Mouse (Mus musculus): Measurements from ENCODE around the gene Mlycd. TPM values are rescaled to one million over a fixed set of nuclear protein-coding genes. Genes with fewer than 3 reads are reported as not detected.

Gene Mlycd
- total and polyA plus RNA-seq, 3 experiments, result 4.2 to 12.3 (median 5.1) TPM

DNA sequence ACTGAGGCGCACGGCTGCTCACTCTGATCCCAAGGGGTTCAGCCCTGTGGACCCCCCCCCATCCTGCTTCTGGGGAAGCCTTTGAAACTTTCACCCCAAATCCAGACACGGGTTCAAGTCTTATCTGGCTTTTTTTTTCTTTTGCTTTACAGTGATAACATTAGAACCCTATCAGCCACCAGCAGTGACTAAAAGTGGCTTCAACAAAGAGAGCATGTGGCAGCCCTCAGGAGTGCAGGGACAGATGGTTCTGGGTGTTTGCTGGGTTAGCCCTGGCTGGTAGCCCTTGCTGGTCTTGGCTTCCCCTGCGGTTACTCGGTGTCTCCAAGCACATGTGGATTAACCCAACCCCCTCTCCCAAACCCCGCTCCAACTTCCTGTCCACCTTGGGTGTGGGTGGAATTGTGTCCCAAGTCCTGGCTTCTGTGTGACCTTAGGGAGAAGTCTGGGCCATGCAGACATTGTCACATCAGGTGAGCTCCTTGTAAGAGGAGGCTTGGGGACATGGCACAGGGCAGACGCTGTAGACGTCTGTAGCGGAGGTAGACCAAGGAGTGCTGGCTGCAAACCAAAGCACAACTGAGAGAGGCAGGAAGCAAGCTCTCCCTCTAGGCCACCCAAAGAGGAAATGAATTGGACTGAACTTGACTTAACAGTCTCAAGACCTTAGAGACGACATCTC lies 41.6 kb upstream of the Mlycd start:
- dilution Hi-C loops (cut with MboI; ENCODE audit: extremely low pct_ligation_motif_present, extremely low pct_unique_long_range_greater_than_20kb, low sequenced_read_pairs) (no loop called here), in situ Hi-C loops (cut with MboI; ENCODE audit: low pct_ligation_motif_present, low pct_unique_long_range_greater_than_20kb, low sequenced_read_pairs) (no loop called here)
- Histone ChIP-seq H3K36me3 (replicated peaks in 1 of 2; ENCODE audit: control insufficient read depth in 1 of 2, insufficient read depth in 1 of 2, low read length in 1 of 2) (peaks cover 18 to 35% of the 10 kb centered on the region in 2 experiments), H3K79me2 (replicated peaks; ENCODE audit: control insufficient read depth, extremely low read depth, insufficient read depth, poor library complexity, severe bottlenecking) (no peaks in the 10 kb centered on the region), H3K4me1 (ENCODE audit: control insufficient read depth in 1 of 2, insufficient read depth in 2 of 2) (peaks cover 0 to 5% of the 10 kb centered on the region in 2 experiments; a peak in 1 of 4 replicates), H3K4me2 (ENCODE audit: insufficient read depth, low read depth, poor library complexity, severe bottlenecking) (no peak overlapping the region), H3K27ac (ENCODE audit: insufficient read depth, low read depth) (no peak overlapping the region), H3K27me3 (replicated peaks) (no peaks in the 10 kb centered on the region), H3K9ac (ENCODE audit: insufficient read depth, low read depth) (no peak overlapping the region), H3K9me3 (replicated peaks; ENCODE audit: low read length) (no peaks in the 10 kb centered on the region), H3K4me3 (replicated peaks in 1 of 3; ENCODE audit: low read depth in 2 of 3, low read length in 2 of 3, poor library complexity in 1 of 3) (no peak overlapping the region)
- TF ChIP-seq POLR2AphosphoS2 (IDR thresholded peaks at IDR 0.05; ENCODE audit: low read depth, low read length), result no peak
- no peak for TF ChIP-seq MAX (IDR thresholded peaks at IDR 0.05; ENCODE audit: low read length)
- no peak for TF ChIP-seq MYC (IDR thresholded peaks at IDR 0.05; ENCODE audit: low read depth, low read length)
- no peak for TF ChIP-seq SMC3 (IDR thresholded peaks at IDR 0.05; ENCODE audit: low read depth, low read length)
- TF ChIP-seq ETS1 (conservative IDR thresholded peaks at IDR 0.05; ENCODE audit: low read depth, low read length), result no peak
- no peak for TF ChIP-seq HCFC1 (IDR thresholded peaks at IDR 0.05; ENCODE audit: low read depth, low read length)
- TF ChIP-seq POLR2A (IDR thresholded peaks at IDR 0.05; ENCODE audit: low read depth, low read length), result no peak
- TF ChIP-seq ZMIZ1 (IDR thresholded peaks at IDR 0.05; ENCODE audit: low read depth, low read length), result no peak
- no peak for TF ChIP-seq JUND (conservative IDR thresholded peaks at IDR 0.05; ENCODE audit: low read depth, low read length)
- no peak for TF ChIP-seq USF2 (conservative IDR thresholded peaks at IDR 0.05; ENCODE audit: low read depth, low read length)
- no peak for TF ChIP-seq ZKSCAN1 (IDR thresholded peaks at IDR 0.05; ENCODE audit: borderline replicate concordance, low read depth, low read length)
- no peak for TF ChIP-seq USF1 (IDR thresholded peaks at IDR 0.05; ENCODE audit: low read depth, low read length)
- TF ChIP-seq ZC3H11A (IDR thresholded peaks at IDR 0.05; ENCODE audit: low read depth, low read length), result no peak
- no peak for TF ChIP-seq TCF12 (IDR thresholded peaks at IDR 0.05; ENCODE audit: low read depth, low read length)
- no peak for TF ChIP-seq CHD2 (IDR thresholded peaks at IDR 0.05; ENCODE audit: low read length)
- TF ChIP-seq GABPA (IDR thresholded peaks at IDR 0.05; ENCODE audit: insufficient replicate concordance, low read depth, low read length), result no peak
- TF ChIP-seq CTCF (conservative IDR thresholded peaks at IDR 0.05 in 1 of 2, IDR thresholded peaks at IDR 0.05 in 1 of 2; ENCODE audit: low read depth in 2 of 2, low read length in 2 of 2), result no peak
- no peak for TF ChIP-seq MEF2A (IDR thresholded peaks at IDR 0.05; ENCODE audit: borderline replicate concordance, low read depth, low read length)
- DNase-seq (ENCODE audit: extremely low read depth), result no peak

DNA sequence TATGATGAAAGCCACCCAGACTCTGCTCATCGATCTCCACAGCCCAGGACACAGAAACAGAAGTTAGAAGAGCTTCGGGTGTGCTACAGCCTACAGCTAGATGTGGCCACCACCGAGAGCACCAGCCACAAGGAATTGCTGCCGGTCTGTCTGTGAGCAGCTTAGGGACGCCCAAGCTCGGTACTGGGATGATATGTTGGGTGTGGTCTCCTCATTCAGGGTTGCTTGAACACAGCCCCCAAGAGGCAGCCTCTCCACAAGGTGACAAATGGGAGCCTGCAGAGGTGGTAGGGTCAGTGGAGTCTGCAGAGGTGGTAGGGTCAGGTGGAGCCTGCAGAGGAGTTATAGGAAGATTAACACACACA lies 41.0 kb upstream of the Mlycd start:
- DNase-seq (ENCODE audit: extremely low read depth), result no peak
- Histone ChIP-seq H3K9ac (ENCODE audit: insufficient read depth, low read depth) (no peak overlapping the region), H3K27me3 (replicated peaks) (no peaks in the 10 kb centered on the region), H3K9me3 (replicated peaks; ENCODE audit: low read length) (no peaks in the 10 kb centered on the region), H3K36me3 (replicated peaks in 1 of 2; ENCODE audit: control insufficient read depth in 1 of 2, insufficient read depth in 1 of 2, low read length in 1 of 2) (peaks cover 14 to 30% of the 10 kb centered on the region in 2 experiments), H3K4me2 (ENCODE audit: insufficient read depth, low read depth, poor library complexity, severe bottlenecking) (no peak overlapping the region), H3K4me1 (ENCODE audit: control insufficient read depth in 1 of 2, insufficient read depth in 2 of 2) (peaks cover 0 to 5% of the 10 kb centered on the region in 2 experiments; a peak in 1 of 4 replicates), H3K27ac (ENCODE audit: insufficient read depth, low read depth) (no peak overlapping the region), H3K79me2 (replicated peaks; ENCODE audit: control insufficient read depth, extremely low read depth, insufficient read depth, poor library complexity, severe bottlenecking) (no peaks in the 10 kb centered on the region), H3K4me3 (replicated peaks in 1 of 3; ENCODE audit: low read depth in 2 of 3, low read length in 2 of 3, poor library complexity in 1 of 3) (no peak overlapping the region)
- no peak for TF ChIP-seq MAFK (IDR thresholded peaks at IDR 0.05; ENCODE audit: insufficient replicate concordance, low read length)
- TF ChIP-seq GABPA (IDR thresholded peaks at IDR 0.05; ENCODE audit: insufficient replicate concordance, low read depth, low read length), result no peak
- no peak for TF ChIP-seq POLR2A (IDR thresholded peaks at IDR 0.05; ENCODE audit: low read depth, low read length)
- TF ChIP-seq ZC3H11A (IDR thresholded peaks at IDR 0.05; ENCODE audit: low read depth, low read length), result no peak
- TF ChIP-seq HCFC1 (IDR thresholded peaks at IDR 0.05; ENCODE audit: low read depth, low read length), result no peak
- TF ChIP-seq JUND (conservative IDR thresholded peaks at IDR 0.05; ENCODE audit: low read depth, low read length), result no peak
- no peak for TF ChIP-seq SMC3 (IDR thresholded peaks at IDR 0.05; ENCODE audit: low read depth, low read length)
- no peak for TF ChIP-seq MEF2A (IDR thresholded peaks at IDR 0.05; ENCODE audit: borderline replicate concordance, low read depth, low read length)
- TF ChIP-seq JUN (IDR thresholded peaks at IDR 0.05; ENCODE audit: insufficient read depth, low read depth, low read length), result no peak
- dilution Hi-C loops (cut with MboI; ENCODE audit: extremely low pct_ligation_motif_present, extremely low pct_unique_long_range_greater_than_20kb, low sequenced_read_pairs) (no loop called here), in situ Hi-C loops (cut with MboI; ENCODE audit: low pct_ligation_motif_present, low pct_unique_long_range_greater_than_20kb, low sequenced_read_pairs) (no loop called here)
